Mouse (Mus musculus) kidney, adult 2 months (tissue): Measurements from ENCODE around the gene Ikzf4. TPM values are rescaled to one million over a fixed set of nuclear protein-coding genes. Genes with fewer than 3 reads are reported as not detected.

Source experiments
- DNase-seq: peaks from one replicate; pipeline ENCODE4 v3.0.0; 2021
- H3K27ac ChIP-seq: fragments of 200-500 bp; 2 replicates; pipeline ENCODE4 v1.5.1; 2012; ENCODE audit warnings: low read depth, low read length, control low read depth, inconsistent platforms; ENCODE audit not compliant: insufficient read depth
- H3K27me3 ChIP-seq: fragments of 200-500 bp; replicated peaks from 2 replicates; pipeline ENCODE4 v1.6.1; 2012; ENCODE audit warnings: mild to moderate bottlenecking, moderate library complexity, low read length, inconsistent platforms; ENCODE audit not compliant: control insufficient read depth, insufficient read depth
- H3K36me3 ChIP-seq: fragments of 200-500 bp; 2 replicates; pipeline ENCODE4 v1.6.1; 2012; ENCODE audit warnings: mild to moderate bottlenecking, moderate library complexity, low read length, inconsistent platforms; ENCODE audit not compliant: control insufficient read depth, insufficient read depth
- H3K4me1 ChIP-seq: fragments of 200-500 bp; 2 replicates; pipeline ENCODE4 v1.6.1; 2011; ENCODE audit warnings: low read length; ENCODE audit not compliant: control insufficient read depth, insufficient read depth
- H3K4me3 ChIP-seq: fragments of 200-500 bp; 2 replicates; pipeline ENCODE4 v1.5.1; 2011; ENCODE audit warnings: mild to moderate bottlenecking, low read depth, low read length, control low read depth; ENCODE audit not compliant: insufficient read depth
- CTCF ChIP-seq: fragments of 200-500 bp; conservative IDR thresholded peaks from 2 replicates; pipeline ENCODE4 v1.5.1; 2011; ENCODE audit warnings: low read depth, mild to moderate bottlenecking, control low read depth, low read length, moderate library complexity, mixed read lengths; ENCODE audit not compliant: insufficient read depth, insufficient read length
- POLR2A ChIP-seq: fragments of 200-500 bp; IDR thresholded peaks from one replicate; pipeline ENCODE4 v1.6.1; 2011; ENCODE audit warnings: low read depth, low read length, control low read depth
- WGBS: fragments of 180-500 bp; shearing (Covaris S2); methylation state at CpG from one replicate; pipeline ENCODE4 v1.1.7; 2018; 5-methylcytosine and 5-hydroxymethylcytosine counted together
- polyA plus RNA-seq: library from polyadenylated mRNA; depleted of rRNA; stranded (reverse); fragments of >200 nt; gene quantifications from 2 replicates; pipeline ENCODE4 v1.2.3, GENCODE M21; 2012; rRNA removed

Gene Ikzf4
- 2.9 and 3.2 TPM in 2 replicates for polyA plus RNA-seq

- 15% methylated on average over 36 of the region's 36 CpGs for WGBS
Observed at GRCm38 (mm10) chr10:128645111-128646011, at the start of gene Ikzf4. Gene Ikzf4 (minus strand): TSS chr10:128645991.

DNA sequence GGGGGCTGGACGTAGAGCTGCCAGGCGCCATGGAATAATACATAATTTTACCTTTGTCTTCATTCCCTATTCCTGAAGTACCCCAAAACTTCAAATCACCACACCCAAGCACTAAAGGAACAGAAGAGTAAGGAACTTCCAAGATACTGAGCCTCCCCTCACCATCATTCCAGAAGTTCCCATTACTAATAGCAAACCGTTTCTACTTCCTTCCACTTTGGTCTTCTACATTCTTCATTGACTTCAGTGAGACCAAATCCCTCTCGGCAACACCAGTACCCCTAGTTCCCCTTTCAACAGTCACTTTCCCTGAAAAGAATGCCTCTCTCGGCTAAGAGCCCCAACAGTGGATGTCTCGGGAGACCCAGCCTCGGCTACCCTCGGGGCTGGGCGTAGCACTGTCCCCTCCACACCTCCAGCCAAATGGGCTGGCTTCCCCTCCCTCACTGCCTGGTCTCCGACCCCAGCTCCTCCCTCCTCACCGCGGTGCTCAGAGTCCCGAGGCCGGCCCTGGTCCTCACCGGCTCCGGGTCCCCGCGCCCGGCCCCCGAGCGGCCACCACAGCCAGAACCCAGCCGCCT is 49.7 kb upstream of the Ikzf4 start:
- Histone ChIP-seq H3K4me3 (peak overlapping the region; percentile 76), H3K36me3 (no peaks in the 10 kb centered on the region), H3K4me1 (peaks cover 14% of the 10 kb centered on the region; the same call in 1 of the 2 replicates), H3K27ac (peak overlapping the region; percentile 81), H3K27me3 (no peaks in the 10 kb centered on the region)
- under 1% methylated on average over 22 of the region's 22 CpGs for WGBS
- DNase-seq, result no peak
- TF ChIP-seq CTCF (no peak), POLR2A (no peak)

More at GRCm38 (mm10) chr10:128645111-128646011, at the start of gene Ikzf4:
- H3K27me3 ChIP-seq, result no peaks in the 10 kb centered on the region
- H3K4me1 ChIP-seq, result peaks cover 8% of the 10 kb centered on the region
- peak; percentile 74 for DNase-seq
- TF ChIP-seq CTCF, result no peak
- no peak for TF ChIP-seq POLR2A
- peak within 1 kb of the TSS; percentile 35; the same call in 1 of the 2 replicates for H3K4me3 ChIP-seq
- no peak within 1 kb of the TSS for H3K27ac ChIP-seq
- H3K36me3 ChIP-seq, result no peaks in the 10 kb centered on the region

GRCm38 (mm10) chr10:128674469-128675008 is 28.7 kb upstream of the Ikzf4 start:
- under 1% methylated on average over 9 of the region's 9 CpGs for WGBS

GRCm38 (mm10) chr10:128673763-128674468 is 28.1 kb upstream of the Ikzf4 start, which contains the start of gene Suox:
Gene Suox (minus strand): TSS chr10:128674073.
- peak within 1 kb of the TSS; percentile 85 for H3K27ac ChIP-seq
- peak within 1 kb of the TSS; percentile 53 for H3K4me3 ChIP-seq
- peak; percentile 92 for DNase-seq
- no peaks in the 10 kb centered on the region for H3K27me3 ChIP-seq
- WGBS, result under 1% methylated on average over 57 of the region's 60 CpGs
- no peaks in the 10 kb centered on the region; the same call in 1 of the 2 replicates for H3K4me1 ChIP-seq
- H3K36me3 ChIP-seq, result no peaks in the 10 kb centered on the region
- no peak for TF ChIP-seq POLR2A
- TF ChIP-seq CTCF, result no peak

More at GRCm38 (mm10) chr10:128674469-128675008, 28.7 kb upstream of the Ikzf4 start:
- Histone ChIP-seq H3K4me3 (peak overlapping the region; percentile 53), H3K27ac (peak overlapping the region; percentile 85), H3K27me3 (no peaks in the 10 kb centered on the region), H3K4me1 (no peaks in the 10 kb centered on the region; the same call in 1 of the 2 replicates), H3K36me3 (peaks cover under 1% of the 10 kb centered on the region; the same call in 1 of the 2 replicates)
- TF ChIP-seq POLR2A (no peak), CTCF (peak; percentile 30; the same call in 1 of the 2 replicates)
- DNase-seq, result peak; percentile 69

- TF ChIP-seq POLR2A (no peak), CTCF (no peak)
- no peaks in the 10 kb centered on the region for H3K36me3 ChIP-seq
- WGBS, result 95% methylated on average over 9 of the region's 9 CpGs
- H3K4me3 ChIP-seq, result no peak overlapping the region
- DNase-seq, result no peak
- H3K4me1 ChIP-seq, result peaks cover 3% of the 10 kb centered on the region; the same call in 1 of the 2 replicates
- no peaks in the 10 kb centered on the region for H3K27me3 ChIP-seq
- H3K27ac ChIP-seq, result no peak overlapping the region
Observed at GRCm38 (mm10) chr10:128671148-128671547, 25.4 kb upstream of the Ikzf4 start.

GRCm38 (mm10) chr10:128668790-128669672 is 23.2 kb upstream of the Ikzf4 start:
- peak overlapping the region; percentile 49 for H3K27ac ChIP-seq
- no peaks in the 10 kb centered on the region for H3K27me3 ChIP-seq
- WGBS, result 2% methylated on average over 42 of the region's 42 CpGs
- H3K4me1 ChIP-seq, result peaks cover 3% of the 10 kb centered on the region; the same call in 1 of the 2 replicates
- TF ChIP-seq CTCF (no peak), POLR2A (no peak)
- no peaks in the 10 kb centered on the region for H3K36me3 ChIP-seq
- H3K4me3 ChIP-seq, result peak overlapping the region; percentile 60
- peak; percentile 84 for DNase-seq
